Mouse (Mus musculus): ENCODE results near the gene Acmsd. TPM values are rescaled to one million over a fixed set of nuclear protein-coding genes. Genes with fewer than 3 reads are reported as not detected.
A peak's percentile ranks its signal among the peaks of the same experiment; 100 is the strongest.

Gene Acmsd
- total RNA-seq, 1 experiment = 0.09 TPM

DNA sequence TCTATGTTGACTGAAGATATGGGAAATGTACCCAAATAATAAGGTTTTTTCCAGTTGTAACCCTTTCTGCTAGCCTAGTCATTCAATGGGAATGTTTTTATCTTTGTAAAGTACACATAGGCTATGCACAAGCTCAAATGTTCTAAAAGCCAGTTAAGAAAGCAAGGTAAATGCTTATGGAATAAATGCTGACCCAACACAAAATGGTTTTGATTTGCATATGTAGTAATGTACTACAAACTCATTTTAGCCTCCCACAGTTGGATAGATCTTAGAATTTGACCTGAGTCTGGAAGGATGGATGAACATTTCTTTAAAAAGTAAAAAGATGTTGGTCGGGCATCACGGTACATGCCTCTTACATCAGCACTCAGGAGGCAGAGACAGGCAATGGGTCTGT lies 37.5 kb downstream of the Acmsd start:
- no peak for TF ChIP-seq HCFC1 (IDR thresholded peaks at IDR 0.05; ENCODE audit: borderline replicate concordance, insufficient read depth, low read length)
- TF ChIP-seq ZC3H11A (IDR thresholded peaks at IDR 0.05; ENCODE audit: borderline replicate concordance, low read depth, low read length) = no peak
- no peak for TF ChIP-seq ZNF384 (IDR thresholded peaks at IDR 0.05; ENCODE audit: low read depth, low read length)
- TF ChIP-seq CHD2 (IDR thresholded peaks at IDR 0.05; ENCODE audit: low read depth, low read length) = no peak
- TF ChIP-seq MAFK (IDR thresholded peaks at IDR 0.05; ENCODE audit: insufficient read depth, low read depth, low read length) = 0 out of 2 replicates have a peak, but pooled peaks have one; percentile 55
- Histone ChIP-seq H3K4me1 (ENCODE audit: control insufficient read depth in 2 of 2, insufficient read depth in 2 of 2, low read length in 2 of 2, poor library complexity in 1 of 2) (no peaks in the 10 kb centered on the region), H3K9me3 (ENCODE audit: control insufficient read depth, insufficient read depth, low read depth, low read length) (no peaks in the 10 kb centered on the region), H3K4me3 (ENCODE audit: insufficient read depth in 1 of 2, low read depth in 1 of 2, low read length in 2 of 2, poor library complexity in 1 of 2, severe bottlenecking in 1 of 2) (no peak overlapping the region), H3K27ac (ENCODE audit: insufficient read depth, low read depth, low read length, poor library complexity, severe bottlenecking) (no peak overlapping the region), H3K36me3 (ENCODE audit: control insufficient read depth, insufficient read depth, low read length, poor library complexity, severe bottlenecking) (no peaks in the 10 kb centered on the region; the same call in 1 of the 2 replicates), H3K9ac (ENCODE audit: insufficient read depth, low read depth, low read length, poor library complexity, severe bottlenecking) (no peak overlapping the region)
- in situ Hi-C loops (cut with MboI; ENCODE audit: low sequenced_read_pairs in 2 of 2, unreplicated experiment in 2 of 2) = loop anchor here in 1 of 2 experiments (25.0 kb wide), 1 partner anchor 254 kb away; no protein-coding TSS in a partner anchor
- no peak for DNase-seq (ENCODE audit: low read depth, low spot score)

DNA sequence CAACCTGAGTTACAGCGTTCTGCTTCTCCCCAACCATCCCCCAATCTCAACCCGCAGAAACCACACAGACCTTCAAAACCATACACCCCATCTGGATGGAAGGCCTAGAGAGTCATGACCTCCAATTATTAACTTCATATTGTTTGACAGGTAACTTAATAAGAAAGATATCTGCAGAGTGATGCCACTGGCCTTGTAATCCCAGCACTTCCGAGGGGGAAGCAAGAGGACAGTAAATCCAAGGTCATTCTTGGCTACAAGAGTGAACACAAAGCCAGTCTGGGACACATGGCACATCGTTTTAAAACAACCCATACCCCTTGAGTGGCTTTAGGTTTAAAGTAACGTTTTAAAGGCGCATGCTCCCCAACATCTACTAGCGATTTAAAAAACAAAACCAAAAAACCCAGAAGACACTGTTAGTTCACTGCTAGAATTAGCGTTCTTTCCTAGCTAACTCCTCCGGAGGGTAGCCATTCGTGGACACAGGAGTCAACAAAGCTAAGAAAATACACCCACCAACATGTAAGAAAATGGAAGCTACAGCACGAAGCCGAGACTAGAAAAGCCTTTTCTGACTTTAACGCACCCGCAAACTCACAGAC lies 44.1 kb downstream of the Acmsd start:
- no peak for TF ChIP-seq ZNF384 (IDR thresholded peaks at IDR 0.05; ENCODE audit: low read depth, low read length)
- TF ChIP-seq ZC3H11A (IDR thresholded peaks at IDR 0.05; ENCODE audit: borderline replicate concordance, low read depth, low read length) = no peak
- no peak for TF ChIP-seq MAFK (IDR thresholded peaks at IDR 0.05; ENCODE audit: insufficient read depth, low read depth, low read length)
- no peak for TF ChIP-seq CHD2 (IDR thresholded peaks at IDR 0.05; ENCODE audit: low read depth, low read length)
- no peak for DNase-seq (ENCODE audit: low read depth, low spot score)
- in situ Hi-C loops (cut with MboI; ENCODE audit: low sequenced_read_pairs in 2 of 2, unreplicated experiment in 2 of 2) = loop anchor here in 1 of 2 experiments (25.0 kb wide), 1 partner anchor 261 kb away; no protein-coding TSS in a partner anchor
- Histone ChIP-seq H3K9me3 (ENCODE audit: control insufficient read depth, insufficient read depth, low read depth, low read length) (no peaks in the 10 kb centered on the region), H3K27ac (ENCODE audit: insufficient read depth, low read depth, low read length, poor library complexity, severe bottlenecking) (peak overlapping the region; percentile 40; the same call in 1 of the 2 replicates), H3K9ac (ENCODE audit: insufficient read depth, low read depth, low read length, poor library complexity, severe bottlenecking) (peak overlapping the region; percentile 86), H3K4me3 (ENCODE audit: insufficient read depth in 1 of 2, low read depth in 1 of 2, low read length in 2 of 2, poor library complexity in 1 of 2, severe bottlenecking in 1 of 2) (peak overlapping the region; percentile 81 to 99), H3K36me3 (ENCODE audit: control insufficient read depth, insufficient read depth, low read length, poor library complexity, severe bottlenecking) (no peaks in the 10 kb centered on the region; the same call in 1 of the 2 replicates), H3K4me1 (ENCODE audit: control insufficient read depth in 2 of 2, insufficient read depth in 2 of 2, low read length in 2 of 2, poor library complexity in 1 of 2) (peaks cover 2 to 5% of the 10 kb centered on the region in 2 experiments; a peak in 2 of 4 replicates)

DNA sequence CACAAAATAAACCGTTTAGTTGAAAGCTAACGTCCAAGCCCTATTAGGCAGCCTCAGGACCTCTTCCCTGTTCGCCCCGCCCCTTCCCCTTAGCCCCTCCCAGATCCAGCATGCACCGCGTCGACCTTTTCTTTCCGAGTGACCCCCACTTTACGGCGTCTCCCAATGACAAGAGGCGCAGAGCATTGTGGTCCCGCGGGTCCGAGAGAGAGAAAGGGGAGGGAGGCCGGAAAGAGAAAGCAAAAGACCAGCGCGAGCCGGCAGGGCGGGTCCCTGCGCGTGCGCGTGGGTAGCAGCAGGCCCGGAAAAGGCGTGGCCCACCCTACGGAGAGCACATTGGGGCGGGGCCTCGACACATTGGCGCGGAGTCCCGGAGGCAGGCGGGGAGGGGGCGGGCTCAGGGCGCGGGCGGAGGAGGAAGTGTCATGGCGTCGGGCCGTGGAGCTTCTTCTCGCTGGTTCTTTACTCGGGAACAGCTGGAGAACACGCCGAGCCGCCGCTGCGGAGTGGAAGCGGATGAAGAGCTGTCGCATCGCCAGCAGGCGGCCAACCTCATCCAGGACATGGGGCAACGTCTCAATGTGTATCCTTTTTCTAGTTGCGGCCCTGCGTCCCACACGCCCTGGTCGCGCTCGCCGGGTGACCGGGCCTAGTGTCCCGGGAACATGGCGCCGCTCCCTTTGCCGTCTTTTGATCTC lies 44.7 kb downstream of the Acmsd start, which contains the start of gene Ccnt2:
Ccnt2 (plus strand) TSS at position 362 of the 698 bp plus-strand sequence.
- in situ Hi-C loops (cut with MboI; ENCODE audit: low sequenced_read_pairs in 2 of 2, unreplicated experiment in 2 of 2) = loop anchor here in 1 of 2 experiments (25.0 kb wide), 1 partner anchor 262 kb away; no protein-coding TSS in a partner anchor
- H3K9me3 ChIP-seq (ENCODE audit: control insufficient read depth, insufficient read depth, low read depth, low read length) = no peaks in the 10 kb centered on the region
- peaks cover 2 to 5% of the 10 kb centered on the region in 2 experiments; a peak in 2 of 4 replicates for H3K4me1 ChIP-seq (ENCODE audit: control insufficient read depth in 2 of 2, insufficient read depth in 2 of 2, low read length in 2 of 2, poor library complexity in 1 of 2)
- peak within 1 kb of the TSS; percentile 92 to 99 for H3K4me3 ChIP-seq (ENCODE audit: insufficient read depth in 1 of 2, low read depth in 1 of 2, low read length in 2 of 2, poor library complexity in 1 of 2, severe bottlenecking in 1 of 2)
- peak; percentile 99 for DNase-seq (ENCODE audit: low read depth, low spot score)
- no peak for TF ChIP-seq CHD2 (IDR thresholded peaks at IDR 0.05; ENCODE audit: low read depth, low read length)
- TF ChIP-seq HCFC1 (IDR thresholded peaks at IDR 0.05; ENCODE audit: borderline replicate concordance, insufficient read depth, low read length) = no peak
- no peak for TF ChIP-seq ZC3H11A (IDR thresholded peaks at IDR 0.05; ENCODE audit: borderline replicate concordance, low read depth, low read length)
- TF ChIP-seq ZNF384 (IDR thresholded peaks at IDR 0.05; ENCODE audit: low read depth, low read length) = no peak
- no peak for TF ChIP-seq MAFK (IDR thresholded peaks at IDR 0.05; ENCODE audit: insufficient read depth, low read depth, low read length)
- peak within 1 kb of the TSS; percentile 100 for H3K9ac ChIP-seq (ENCODE audit: insufficient read depth, low read depth, low read length, poor library complexity, severe bottlenecking)
- H3K27ac ChIP-seq (ENCODE audit: insufficient read depth, low read depth, low read length, poor library complexity, severe bottlenecking) = peak within 1 kb of the TSS; percentile 76
- no peaks in the 10 kb centered on the region; the same call in 1 of the 2 replicates for H3K36me3 ChIP-seq (ENCODE audit: control insufficient read depth, insufficient read depth, low read length, poor library complexity, severe bottlenecking)

DNA sequence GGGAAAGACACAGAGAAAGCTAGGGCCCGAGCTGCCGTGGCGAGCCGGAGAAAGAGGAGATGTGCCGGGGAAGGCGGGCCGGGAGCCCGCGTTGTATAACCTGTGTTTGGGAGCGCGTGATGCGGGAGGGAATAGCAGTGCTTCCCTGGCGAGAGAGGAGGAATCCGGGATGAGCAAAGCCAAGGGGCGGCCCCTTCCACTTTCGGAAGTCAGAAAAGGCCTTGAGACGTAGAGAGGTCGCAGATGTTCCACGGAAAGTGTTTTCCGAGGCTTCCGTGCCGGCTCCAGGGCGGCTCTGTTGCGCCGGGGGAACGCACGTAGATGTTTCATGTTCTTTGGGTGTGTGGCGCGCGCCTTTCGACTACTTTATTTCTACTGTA lies 45.3 kb downstream of the Acmsd start:
- peak overlapping the region; percentile 92 to 99 for H3K4me3 ChIP-seq (ENCODE audit: insufficient read depth in 1 of 2, low read depth in 1 of 2, low read length in 2 of 2, poor library complexity in 1 of 2, severe bottlenecking in 1 of 2)
- no peaks in the 10 kb centered on the region; the same call in 1 of the 2 replicates for H3K36me3 ChIP-seq (ENCODE audit: control insufficient read depth, insufficient read depth, low read length, poor library complexity, severe bottlenecking)
- TF ChIP-seq ZC3H11A (IDR thresholded peaks at IDR 0.05; ENCODE audit: borderline replicate concordance, low read depth, low read length) (no peak), ZNF384 (IDR thresholded peaks at IDR 0.05; ENCODE audit: low read depth, low read length) (no peak)
- DNase-seq (ENCODE audit: low read depth, low spot score) = no peak
- H3K9ac ChIP-seq (ENCODE audit: insufficient read depth, low read depth, low read length, poor library complexity, severe bottlenecking) = peak overlapping the region; percentile 100
- peak overlapping the region; percentile 76 for H3K27ac ChIP-seq (ENCODE audit: insufficient read depth, low read depth, low read length, poor library complexity, severe bottlenecking)
- H3K9me3 ChIP-seq (ENCODE audit: control insufficient read depth, insufficient read depth, low read depth, low read length) = no peaks in the 10 kb centered on the region
- in situ Hi-C loops (cut with MboI; ENCODE audit: low sequenced_read_pairs in 2 of 2, unreplicated experiment in 2 of 2) = loop anchor here in 1 of 2 experiments (25.0 kb wide), 1 partner anchor 262 kb away; no protein-coding TSS in a partner anchor
- peaks cover 2 to 6% of the 10 kb centered on the region in 2 experiments for H3K4me1 ChIP-seq (ENCODE audit: control insufficient read depth in 2 of 2, insufficient read depth in 2 of 2, low read length in 2 of 2, poor library complexity in 1 of 2)
